Mouse (Mus musculus) liver, postnatal 0 days (tissue): ENCODE data around the gene Cep104.

ENCODE experiments used
- CTCF ChIP-seq: sonication (generic); IDR thresholded peaks from 2 replicates; pipeline ENCODE4 v1.5.1; 2016; ENCODE audit warnings: antibody characterized with exemption, low read depth
- EP300 ChIP-seq: IDR thresholded peaks from 2 replicates; pipeline ENCODE4 v1.6.1; 2016; ENCODE audit warnings: antibody characterized with exemption, low read depth, mild to moderate bottlenecking

- TF ChIP-seq CTCF: no peak
- TF ChIP-seq EP300: no peak
These were observed 81.1 kb downstream of the Cep104 start for GRCm38 (mm10) chr4:154056046-154056445.
